Comparison of ENCODE assay signal across 14 mouse cellular contexts in the genomic region with DNA sequence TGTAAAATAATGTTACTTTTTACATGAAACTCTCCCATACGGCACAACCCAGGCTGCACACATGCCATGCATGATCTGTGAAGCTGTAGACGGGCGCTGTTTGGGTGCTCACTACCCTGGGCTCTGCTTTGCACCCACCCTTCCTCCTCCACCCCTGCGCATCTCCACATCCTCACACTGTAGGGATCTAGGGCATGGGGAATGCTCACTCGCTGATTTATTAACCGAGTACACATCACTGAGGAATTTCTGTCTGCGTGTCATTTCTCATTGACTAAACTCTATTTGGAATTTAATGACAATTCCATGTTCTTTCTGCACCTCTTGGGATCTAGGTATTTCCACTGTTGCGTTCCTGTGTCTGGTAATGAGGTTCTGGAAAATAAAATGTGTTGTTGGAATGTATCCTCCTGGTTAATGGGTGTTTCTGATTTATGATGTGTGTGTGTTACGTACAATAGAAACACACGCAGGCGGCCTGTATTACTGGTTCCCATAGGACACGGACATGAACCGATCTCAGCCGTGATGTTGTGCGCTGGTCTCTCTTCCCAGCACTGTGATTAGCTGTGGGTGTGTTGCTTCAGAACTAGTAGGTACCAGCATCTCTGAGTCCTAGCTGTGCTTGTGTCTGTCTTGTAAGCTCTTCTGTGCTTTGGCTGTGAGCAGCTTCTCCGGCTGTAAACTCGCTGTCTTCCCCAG.
A peak's percentile ranks its signal among the peaks of the same experiment; 100 is the strongest.
DNase-seq lines count a peak whose midpoint lies in the region; ATAC-seq lines count a peak whose summit lies in the region.
"Had no signal": no experiment of that assay in that cellular context is flagged by ENCODE, and none has a peak within 500 bp of the region (broad histone marks: within the 10 kb centered on the region; RNA-seq: fewer than 3 reads in every experiment).

No protein-coding gene starts in this region.

- H3K4me1 ChIP-seq in heart, embryonic 11.5 days (ENCODE audit: control insufficient read depth, insufficient read depth, low read length): peaks cover 9% of the 10 kb centered on the region; the same call in 1 of the 2 replicates
- H3K4me1 ChIP-seq in limb, embryonic 12.5 days (replicated peaks): peaks cover 25% of the 10 kb centered on the region; the same call in 1 of the 2 replicates
- H3K4me1 ChIP-seq in limb, embryonic 10.5 days: peaks cover 11% of the 10 kb centered on the region
- H3K4me1 ChIP-seq in hindbrain, embryonic 14.5 days (replicated peaks; ENCODE audit: control insufficient read depth, insufficient read depth, low read length): no peaks in the 10 kb centered on the region; the same call in 1 of the 2 replicates
- H3K4me1 ChIP-seq in neural tube, embryonic 12.5 days: peaks cover 22% of the 10 kb centered on the region
- H3K4me1 ChIP-seq in forebrain, embryonic 14.5 days (ENCODE audit: control insufficient read depth, insufficient read depth, low read length): no peaks in the 10 kb centered on the region

- no peak overlapping the region for H3K27ac ChIP-seq in heart, embryonic 11.5 days (ENCODE audit: low read depth, low read length)
- no peak overlapping the region for H3K27ac ChIP-seq in limb, embryonic 12.5 days
- no peak overlapping the region for H3K27ac ChIP-seq in limb, embryonic 10.5 days
- peak overlapping the region; percentile 40; the same call in 1 of the 2 replicates for H3K27ac ChIP-seq in hindbrain, embryonic 14.5 days
- no peak overlapping the region for H3K27ac ChIP-seq in neural tube, embryonic 12.5 days
- no peak overlapping the region for H3K27ac ChIP-seq in forebrain, embryonic 14.5 days (ENCODE audit: low read depth, low read length)
- H3K27ac ChIP-seq: embryonic facial prominence, embryonic 13.5 days; intestine, embryonic 15.5 days; lung, embryonic 15.5 days had no signal

- peak; percentile 60 for DNase-seq in heart, adult 11 months
- DNase-seq in limb, embryonic 10.5 days (ENCODE audit: low spot score): no peak
- no peak for DNase-seq in hindbrain, embryonic 14.5 days (ENCODE audit: low spot score)
- no peak for DNase-seq in forebrain, embryonic 14.5 days (ENCODE audit: low spot score)
- DNase-seq in cerebellum, adult 9-11 months: no peak
- DNase-seq: cerebellum, adult 11 months; heart, postnatal 14 days; right cerebral cortex, postnatal 4 days had no signal

- no peaks in the 10 kb centered on the region for H3K27me3 ChIP-seq in heart, embryonic 11.5 days (ENCODE audit: control insufficient read depth, insufficient read depth, low read length)
- H3K27me3 ChIP-seq in limb, embryonic 12.5 days: no peaks in the 10 kb centered on the region
- H3K27me3 ChIP-seq in limb, embryonic 10.5 days (ENCODE audit: low read depth, poor library complexity, severe bottlenecking): no peaks in the 10 kb centered on the region
- no peaks in the 10 kb centered on the region for H3K27me3 ChIP-seq in hindbrain, embryonic 14.5 days (ENCODE audit: control insufficient read depth, insufficient read depth, low read length)
- no peaks in the 10 kb centered on the region for H3K27me3 ChIP-seq in neural tube, embryonic 12.5 days (replicated peaks)
- no peaks in the 10 kb centered on the region for H3K27me3 ChIP-seq in forebrain, embryonic 14.5 days (replicated peaks; ENCODE audit: control insufficient read depth, insufficient read depth, low read length)
- H3K27me3 ChIP-seq: embryonic facial prominence, embryonic 13.5 days; intestine, embryonic 15.5 days; lung, embryonic 15.5 days had no signal

- no peaks in the 10 kb centered on the region for H3K9me3 ChIP-seq in heart, embryonic 11.5 days (replicated peaks; ENCODE audit: control insufficient read depth, low read length)
- H3K9me3 ChIP-seq in limb, embryonic 12.5 days: no peaks in the 10 kb centered on the region
- H3K9me3 ChIP-seq in limb, embryonic 10.5 days (replicated peaks): no peaks in the 10 kb centered on the region
- no peaks in the 10 kb centered on the region for H3K9me3 ChIP-seq in hindbrain, embryonic 14.5 days (ENCODE audit: control insufficient read depth, low read length)
- no peaks in the 10 kb centered on the region for H3K9me3 ChIP-seq in neural tube, embryonic 12.5 days
- no peaks in the 10 kb centered on the region for H3K9me3 ChIP-seq in forebrain, embryonic 14.5 days (replicated peaks; ENCODE audit: control insufficient read depth, low read length)
- H3K9me3 ChIP-seq: embryonic facial prominence, embryonic 13.5 days; intestine, embryonic 15.5 days; lung, embryonic 15.5 days had no signal

- no peak overlapping the region for H3K9ac ChIP-seq in heart, embryonic 11.5 days (ENCODE audit: low read depth, low read length)
- no peak overlapping the region for H3K9ac ChIP-seq in limb, embryonic 12.5 days (replicated peaks)
- no peak overlapping the region; the same call in 1 of the 2 replicates for H3K9ac ChIP-seq in hindbrain, embryonic 14.5 days
- no peak overlapping the region for H3K9ac ChIP-seq in neural tube, embryonic 12.5 days
- H3K9ac ChIP-seq in forebrain, embryonic 14.5 days (ENCODE audit: low read length): no peak overlapping the region
- H3K9ac ChIP-seq: embryonic facial prominence, embryonic 13.5 days; intestine, embryonic 15.5 days; lung, embryonic 15.5 days had no signal

- no peaks in the 10 kb centered on the region; the same call in 1 of the 2 replicates for H3K36me3 ChIP-seq in heart, embryonic 11.5 days (ENCODE audit: control insufficient read depth, insufficient read depth, low read length)
- H3K36me3 ChIP-seq in limb, embryonic 12.5 days: peaks cover 5% of the 10 kb centered on the region; the same call in 1 of the 2 replicates
- no peaks in the 10 kb centered on the region for H3K36me3 ChIP-seq in limb, embryonic 10.5 days
- H3K36me3 ChIP-seq in hindbrain, embryonic 14.5 days (replicated peaks; ENCODE audit: control insufficient read depth, insufficient read depth): no peaks in the 10 kb centered on the region
- peaks cover 3% of the 10 kb centered on the region; the same call in 1 of the 2 replicates for H3K36me3 ChIP-seq in neural tube, embryonic 12.5 days
- peaks cover 6% of the 10 kb centered on the region for H3K36me3 ChIP-seq in forebrain, embryonic 14.5 days (ENCODE audit: control insufficient read depth, insufficient read depth, low read length)
- H3K36me3 ChIP-seq: intestine, embryonic 15.5 days had no signal

- WGBS in heart, embryonic 11.5 days (ENCODE audit: insufficient replicate concordance): 87% methylated on average over 17 of the region's 17 CpGs
- WGBS in limb, embryonic 12.5 days: 70% methylated on average over 17 of the region's 17 CpGs
- 89% methylated on average over 17 of the region's 17 CpGs for WGBS in limb, embryonic 10.5 days
- 74% methylated on average over 17 of the region's 17 CpGs for WGBS in hindbrain, embryonic 14.5 days
- WGBS in neural tube, embryonic 12.5 days: 59% methylated on average over 17 of the region's 17 CpGs
- WGBS in forebrain, embryonic 14.5 days: 95% methylated on average over 17 of the region's 17 CpGs

- ATAC-seq in heart, embryonic 11.5 days (replicated peaks; ENCODE audit: insufficient number of reproducible peaks, low FRiP score, low TSS enrichment): no peak
- peak; percentile 83 for ATAC-seq in limb, embryonic 12.5 days (ENCODE audit: insufficient number of reproducible peaks, insufficient read depth, low FRiP score, low TSS enrichment, low read depth)
- peak; percentile 43; the same call in 1 of the 2 replicates for ATAC-seq in hindbrain, embryonic 14.5 days (ENCODE audit: low FRiP score)
- peak; percentile 80 for ATAC-seq in neural tube, embryonic 12.5 days (ENCODE audit: low FRiP score, low read depth)
- ATAC-seq in forebrain, embryonic 14.5 days: no peak
- ATAC-seq: intestine, embryonic 15.5 days had no signal

- no peak overlapping the region for H3K4me2 ChIP-seq in heart, embryonic 11.5 days
- no peak overlapping the region; the same call in 1 of the 2 replicates for H3K4me2 ChIP-seq in limb, embryonic 12.5 days
- peak overlapping the region; percentile 25 for H3K4me2 ChIP-seq in hindbrain, embryonic 14.5 days (replicated peaks)
- peak overlapping the region; percentile 16 for H3K4me2 ChIP-seq in neural tube, embryonic 12.5 days (replicated peaks)
- H3K4me2 ChIP-seq in forebrain, embryonic 14.5 days (ENCODE audit: low read length): no peak overlapping the region
- H3K4me2 ChIP-seq: embryonic facial prominence, embryonic 13.5 days; intestine, embryonic 15.5 days; lung, embryonic 15.5 days had no signal

- no peak overlapping the region for H3K4me3 ChIP-seq in heart, embryonic 11.5 days (ENCODE audit: low read depth, low read length)
- no peak overlapping the region for H3K4me3 ChIP-seq in limb, embryonic 12.5 days (replicated peaks)
- H3K4me3 ChIP-seq in limb, embryonic 10.5 days: no peak overlapping the region
- H3K4me3 ChIP-seq in hindbrain, embryonic 14.5 days (replicated peaks; ENCODE audit: low read length): no peak overlapping the region
- no peak overlapping the region for H3K4me3 ChIP-seq in neural tube, embryonic 12.5 days
- H3K4me3 ChIP-seq in forebrain, embryonic 14.5 days (ENCODE audit: low read depth, low read length): no peak overlapping the region
- H3K4me3 ChIP-seq: embryonic facial prominence, embryonic 13.5 days; intestine, embryonic 15.5 days; lung, embryonic 15.5 days had no signal

Comparison
In these comparisons a context has a peak if more than half of its experiments do, and no peak if none do; other contexts are left out.
1. ATAC-seq: peak in limb, embryonic 12.5 days (single experiment), hindbrain, embryonic 14.5 days (single experiment) and neural tube, embryonic 12.5 days (single experiment); none in heart, embryonic 11.5 days (single experiment) and forebrain, embryonic 14.5 days (single experiment).
2. H3K4me2 ChIP-seq: peak in hindbrain, embryonic 14.5 days (single experiment) and neural tube, embryonic 12.5 days (single experiment); none in heart, embryonic 11.5 days (single experiment), limb, embryonic 12.5 days (single experiment) and forebrain, embryonic 14.5 days (single experiment).